Mouse (Mus musculus) A20 (cell line): ENCODE data around the gene Siah1b.

Experiments
- DNase-seq: peaks from one replicate; pipeline ENCODE4 v3.0.0-alpha.2; 2011; ENCODE audit warnings: low read depth, low spot score

The Siah1b gene

GRCm38 (mm10) chrX:164032526-164032925 lies 43.8 kb downstream of the Siah1b start:
- no peak for DNase-seq

DNA sequence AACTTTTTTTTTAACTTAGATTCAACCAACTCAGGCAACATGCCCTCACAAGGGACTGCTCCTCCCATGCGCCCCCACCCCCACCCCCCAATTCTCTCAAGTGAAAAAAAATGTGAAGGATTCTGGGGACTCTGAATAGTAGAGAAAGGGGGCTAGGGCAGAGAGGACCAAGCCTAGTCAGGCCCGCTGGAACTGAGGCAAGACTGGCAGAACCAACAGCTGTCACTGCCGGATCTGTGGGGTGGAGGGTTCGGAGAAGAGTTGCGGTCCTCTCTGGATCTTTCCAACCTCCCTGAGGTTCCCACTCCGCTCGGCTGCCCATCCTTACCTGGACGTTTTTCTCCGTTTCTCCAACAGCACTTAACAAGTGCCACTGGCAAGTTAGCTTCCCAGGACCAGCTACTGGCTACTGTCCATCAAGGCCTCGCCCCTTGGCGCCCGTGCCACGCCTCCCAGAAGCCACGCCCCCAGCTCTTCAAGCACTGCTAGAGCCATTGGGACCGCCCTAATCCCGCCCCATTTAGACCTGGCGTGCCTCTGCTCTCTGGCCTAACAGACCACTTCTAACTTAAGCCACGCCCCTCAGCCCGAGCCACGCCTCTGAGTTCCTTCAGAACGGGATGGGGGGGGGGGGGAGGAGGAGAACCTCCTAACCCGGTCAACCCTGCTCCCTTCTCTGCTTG lies 48.5 kb downstream of the Siah1b start, which contains the start of gene Car5b:
Gene Car5b (minus strand): TSS at position 391 of the 683 bp plus-strand sequence.
- DNase-seq = peak; percentile 93
